ENCODE assay signal across 8 mouse cellular contexts in genomic region chr10:18429533-18429932, GRCm38 (mm10).
DNase-seq lines count a peak whose midpoint lies in the region; ATAC-seq and TF ChIP-seq lines count a peak whose summit lies in the region.
"Had no signal": no experiment of that assay in that cellular context is flagged by ENCODE, and none has a peak within 500 bp of the region (broad histone marks: within the 10 kb centered on the region; RNA-seq: fewer than 3 reads in every experiment).

No protein-coding gene starts in this region.

- no peaks in the 10 kb centered on the region for H3K4me1 ChIP-seq in hindbrain, postnatal 0 days (ENCODE audit: insufficient read depth, low read length)
- peaks cover 20% of the 10 kb centered on the region for H3K4me1 ChIP-seq in hindbrain, embryonic 13.5 days (replicated peaks)
- no peaks in the 10 kb centered on the region for H3K4me1 ChIP-seq in lung, postnatal 0 days (ENCODE audit: insufficient read depth, low read depth, low read length)
- no peaks in the 10 kb centered on the region for H3K4me1 ChIP-seq in stomach, embryonic 16.5 days (ENCODE audit: control insufficient read depth, insufficient read depth, low read length)

- TF ChIP-seq EP300 in lung, postnatal 0 days (IDR thresholded peaks at IDR 0.05) = no peak

- H3K9ac ChIP-seq in hindbrain, postnatal 0 days (replicated peaks; ENCODE audit: low read length) = no peak overlapping the region
- no peak overlapping the region for H3K9ac ChIP-seq in hindbrain, embryonic 13.5 days
- no peak overlapping the region for H3K9ac ChIP-seq in lung, postnatal 0 days (replicated peaks; ENCODE audit: low read depth)
- H3K9ac ChIP-seq in stomach, embryonic 16.5 days (ENCODE audit: low read length) = no peak overlapping the region

- H3K27ac ChIP-seq in hindbrain, postnatal 0 days = no peak overlapping the region
- no peak overlapping the region for H3K27ac ChIP-seq in hindbrain, embryonic 13.5 days
- H3K27ac ChIP-seq in lung, postnatal 0 days (ENCODE audit: low read length) = 0 out of 2 replicates have a peak overlapping the region, but pooled peaks have one; percentile 35
- H3K27ac ChIP-seq in stomach, embryonic 16.5 days (ENCODE audit: low read length) = peak overlapping the region; percentile 33; the same call in 1 of the 2 replicates

- TF ChIP-seq CTCF in hindbrain, postnatal 0 days (IDR thresholded peaks at IDR 0.05; ENCODE audit: low read depth) = peak; percentile 57
- peak; percentile 58 for TF ChIP-seq CTCF in lung, postnatal 0 days (IDR thresholded peaks at IDR 0.05)

- no peaks in the 10 kb centered on the region for H3K27me3 ChIP-seq in hindbrain, postnatal 0 days (ENCODE audit: insufficient read depth, low read length)
- H3K27me3 ChIP-seq in hindbrain, embryonic 13.5 days = no peaks in the 10 kb centered on the region
- no peaks in the 10 kb centered on the region for H3K27me3 ChIP-seq in lung, postnatal 0 days (replicated peaks; ENCODE audit: insufficient read depth, low read length)
- H3K27me3 ChIP-seq in stomach, embryonic 16.5 days (ENCODE audit: control insufficient read depth, insufficient read depth, low read length) = no peaks in the 10 kb centered on the region

- 96% methylated on average over 3 of the region's 3 CpGs for WGBS in hindbrain, postnatal 0 days
- WGBS in hindbrain, embryonic 13.5 days = 95% methylated on average over 3 of the region's 3 CpGs
- 93% methylated on average over 3 of the region's 3 CpGs for whole genome bisulfite sequencing in lung, postnatal 0 days
- 93% methylated on average over 3 of the region's 3 CpGs for WGBS in stomach, embryonic 16.5 days

- ATAC-seq in hindbrain, postnatal 0 days = no peak
- no peak for ATAC-seq in hindbrain, embryonic 13.5 days (ENCODE audit: low FRiP score)
- ATAC-seq in lung, postnatal 0 days = no peak
- ATAC-seq in stomach, embryonic 16.5 days (ENCODE audit: insufficient read depth, low FRiP score) = no peak

- no peak overlapping the region for H3K4me2 ChIP-seq in hindbrain, postnatal 0 days (ENCODE audit: low read depth, low read length)
- H3K4me2 ChIP-seq in hindbrain, embryonic 13.5 days = no peak overlapping the region
- no peak overlapping the region for H3K4me2 ChIP-seq in lung, postnatal 0 days (replicated peaks; ENCODE audit: low read depth, low read length)
- no peak overlapping the region for H3K4me2 ChIP-seq in stomach, embryonic 16.5 days (ENCODE audit: low read depth, low read length)

- no peaks in the 10 kb centered on the region for H3K36me3 ChIP-seq in hindbrain, postnatal 0 days (ENCODE audit: insufficient read depth, low read length)
- peaks cover 29% of the 10 kb centered on the region for H3K36me3 ChIP-seq in hindbrain, embryonic 13.5 days
- no peaks in the 10 kb centered on the region for H3K36me3 ChIP-seq in lung, postnatal 0 days (ENCODE audit: insufficient read depth, low read length)
- 0 out of 2 replicates have a peak, but pooled peaks cover 6% of the 10 kb centered on the region for H3K36me3 ChIP-seq in stomach, embryonic 16.5 days (ENCODE audit: control insufficient read depth, insufficient read depth, low read length)

- DNase-seq in hindbrain, postnatal 0 days (ENCODE audit: low spot score) = no peak
- DNase-seq in lung, postnatal 0 days (ENCODE audit: low spot score) = no peak
- DNase-seq in lung, postnatal 36 days = no peak
- DNase-seq in ZHBTc4 (ENCODE audit: low read depth, low spot score) = peak; percentile 59
- DNase-seq in embryo, embryonic 10.5 days (ENCODE audit: low spot score) = no peak
- DNase-seq: right cerebral cortex, adult 18-20 months had no signal

- H3K9me3 ChIP-seq in hindbrain, postnatal 0 days (ENCODE audit: low read length) = no peaks in the 10 kb centered on the region
- no peaks in the 10 kb centered on the region for H3K9me3 ChIP-seq in hindbrain, embryonic 13.5 days
- no peaks in the 10 kb centered on the region for H3K9me3 ChIP-seq in lung, postnatal 0 days (ENCODE audit: low read length)
- H3K9me3 ChIP-seq in stomach, embryonic 16.5 days (replicated peaks; ENCODE audit: control insufficient read depth, low read length) = no peaks in the 10 kb centered on the region; the same call in 1 of the 2 replicates

- H3K4me3 ChIP-seq in hindbrain, postnatal 0 days (ENCODE audit: low read length) = no peak overlapping the region
- no peak overlapping the region for H3K4me3 ChIP-seq in hindbrain, embryonic 13.5 days
- H3K4me3 ChIP-seq in lung, postnatal 0 days (ENCODE audit: low read depth, low read length) = no peak overlapping the region
- H3K4me3 ChIP-seq in stomach, embryonic 16.5 days (replicated peaks; ENCODE audit: low read length) = no peak overlapping the region

Comparison
In these comparisons a context has a peak if more than half of its experiments do, and no peak if none do; other contexts are left out.
1. H3K27ac ChIP-seq: peak in lung, postnatal 0 days (single experiment) and stomach, embryonic 16.5 days (single experiment); none in hindbrain, postnatal 0 days (single experiment) and hindbrain, embryonic 13.5 days (single experiment).